In the genomic region with DNA sequence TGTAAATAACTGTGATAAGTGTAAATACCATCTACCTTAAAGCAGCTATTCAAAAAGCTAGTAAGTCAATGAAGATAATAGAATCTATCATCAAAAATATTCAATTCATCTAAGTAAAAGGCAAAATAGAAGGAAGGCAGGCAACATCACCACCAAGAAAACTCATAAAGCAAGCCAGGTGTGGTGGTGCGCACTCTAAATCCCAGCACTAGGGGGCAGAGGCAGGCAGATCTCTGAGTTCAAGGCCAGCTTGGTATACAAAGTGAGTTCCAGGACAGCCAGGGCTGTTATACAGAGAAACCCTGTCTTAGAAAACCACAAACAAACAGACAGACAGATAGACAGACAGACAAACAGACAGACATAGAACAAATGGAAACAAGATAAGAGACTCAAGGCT, we compare ENCODE assay signal across 16 mouse cellular contexts.
DNase-seq lines count a peak whose midpoint lies in the region; ATAC-seq and TF ChIP-seq lines count a peak whose summit lies in the region.
"Had no signal": no experiment of that assay in that cellular context is flagged by ENCODE, and none has a peak within 500 bp of the region (broad histone marks: within the 10 kb centered on the region; RNA-seq: fewer than 3 reads in every experiment).

No protein-coding gene starts in this region.

- ATAC-seq in heart, embryonic 13.5 days (ENCODE audit: extremely low read depth, insufficient number of reproducible peaks, low FRiP score, low TSS enrichment) = no peak
- no peak for ATAC-seq in heart, embryonic 11.5 days (replicated peaks; ENCODE audit: insufficient number of reproducible peaks, low FRiP score, low TSS enrichment)
- no peak for ATAC-seq in liver, embryonic 14.5 days (ENCODE audit: insufficient read depth)
- no peak for ATAC-seq in liver, embryonic 12.5 days
- ATAC-seq: inflammation-experienced regulatory T-cells, adult 6 months; midbrain, embryonic 13.5 days had no signal

- TF ChIP-seq CTCF in liver, embryonic 14.5 days (IDR thresholded peaks at IDR 0.05; ENCODE audit: low read depth) = peak; percentile 48
- peak; percentile 62 for TF ChIP-seq CTCF in E14TG2a.4 (conservative IDR thresholded peaks at IDR 0.05; ENCODE audit: low read length)
- peak; percentile 11; the same call in 1 of the 2 replicates for TF ChIP-seq CTCF in bone marrow, adult 2 months (IDR thresholded peaks at IDR 0.05; ENCODE audit: control insufficient read depth, insufficient read depth, low read length)

- no peaks in the 10 kb centered on the region for H3K27me3 ChIP-seq in heart, embryonic 13.5 days (replicated peaks)
- H3K27me3 ChIP-seq in heart, embryonic 11.5 days (ENCODE audit: control insufficient read depth, insufficient read depth, low read length) = no peaks in the 10 kb centered on the region
- no peaks in the 10 kb centered on the region for H3K27me3 ChIP-seq in liver, embryonic 14.5 days (ENCODE audit: control insufficient read depth, insufficient read depth, low read length)
- no peaks in the 10 kb centered on the region for H3K27me3 ChIP-seq in liver, embryonic 12.5 days (replicated peaks)
- H3K27me3 ChIP-seq in E14TG2a.4 (ENCODE audit: insufficient read depth, low read length) = peaks cover 12% of the 10 kb centered on the region
- H3K27me3 ChIP-seq: midbrain, embryonic 13.5 days had no signal

- no peak for TF ChIP-seq EP300 in liver, embryonic 14.5 days (IDR thresholded peaks at IDR 0.05; ENCODE audit: low read depth)

- H3K4me3 ChIP-seq in heart, embryonic 13.5 days = no peak overlapping the region
- H3K4me3 ChIP-seq in heart, embryonic 11.5 days (ENCODE audit: low read depth, low read length) = no peak overlapping the region
- no peak overlapping the region for H3K4me3 ChIP-seq in liver, embryonic 14.5 days (ENCODE audit: insufficient read depth in 1 of 2, low read depth in 2 of 2, low read length in 2 of 2)
- H3K4me3 ChIP-seq in liver, embryonic 12.5 days = no peak overlapping the region
- H3K4me3 ChIP-seq in E14TG2a.4 (replicated peaks; ENCODE audit: low read length) = no peak overlapping the region
- H3K4me3 ChIP-seq in bone marrow, adult 2 months (replicated peaks; ENCODE audit: control insufficient read depth, low read depth, low read length) = no peak overlapping the region
- H3K4me3 ChIP-seq: forebrain, embryonic 10.5 days; midbrain, embryonic 13.5 days had no signal

- WGBS in heart, embryonic 13.5 days = 100% methylated on average over 1 of the region's 1 CpGs
- WGBS in heart, embryonic 11.5 days (ENCODE audit: insufficient replicate concordance) = 92% methylated on average over 1 of the region's 1 CpGs
- 85% methylated on average over 1 of the region's 1 CpGs for WGBS in liver, embryonic 14.5 days (ENCODE audit: insufficient replicate concordance)
- WGBS in liver, embryonic 12.5 days (ENCODE audit: insufficient replicate concordance) = 97% methylated on average over 1 of the region's 1 CpGs
- 93% methylated on average over 1 of the region's 1 CpGs for WGBS in bone marrow, adult 2 months

- peaks cover 47% of the 10 kb centered on the region for H3K4me1 ChIP-seq in heart, embryonic 13.5 days
- peaks cover 11% of the 10 kb centered on the region for H3K4me1 ChIP-seq in heart, embryonic 11.5 days (ENCODE audit: control insufficient read depth, insufficient read depth, low read length)
- no peaks in the 10 kb centered on the region; a peak in 1 of 4 replicates for H3K4me1 ChIP-seq in liver, embryonic 14.5 days (replicated peaks; ENCODE audit: control insufficient read depth in 2 of 2, insufficient read depth in 2 of 2, low read length in 1 of 2)
- H3K4me1 ChIP-seq in liver, embryonic 12.5 days = no peaks in the 10 kb centered on the region
- peaks cover 6% of the 10 kb centered on the region; the same call in 1 of the 2 replicates for H3K4me1 ChIP-seq in E14TG2a.4 (replicated peaks; ENCODE audit: low read depth, low read length)
- H3K4me1 ChIP-seq in bone marrow, adult 2 months (ENCODE audit: control insufficient read depth, insufficient read depth, low read length) = no peaks in the 10 kb centered on the region; the same call in 1 of the 2 replicates

- no peaks in the 10 kb centered on the region for H3K36me3 ChIP-seq in heart, embryonic 13.5 days
- H3K36me3 ChIP-seq in heart, embryonic 11.5 days (ENCODE audit: control insufficient read depth, insufficient read depth, low read length) = no peaks in the 10 kb centered on the region
- no peaks in the 10 kb centered on the region for H3K36me3 ChIP-seq in liver, embryonic 14.5 days (replicated peaks; ENCODE audit: control insufficient read depth, insufficient read depth, low read depth)
- H3K36me3 ChIP-seq in liver, embryonic 12.5 days = no peaks in the 10 kb centered on the region
- no peaks in the 10 kb centered on the region for H3K36me3 ChIP-seq in E14TG2a.4 (ENCODE audit: insufficient read depth, low read length)
- H3K36me3 ChIP-seq: forebrain, embryonic 10.5 days; midbrain, embryonic 13.5 days had no signal

- no peak for DNase-seq in liver, embryonic 14.5 days (ENCODE audit: low read depth in 3 of 3, low spot score in 3 of 3)
- no peak for DNase-seq in retina, embryonic 14.5 days (ENCODE audit: low spot score)
- no peak for DNase-seq in ovary, adult 18-20 months (ENCODE audit: low spot score)
- DNase-seq: cerebellum, adult 11-12 months; heart, adult 18-20 months; left cerebral cortex, postnatal 4 days; right cerebral cortex, postnatal 25 days; thymus, adult 2 months had no signal

- H3K9me3 ChIP-seq in heart, embryonic 13.5 days = no peaks in the 10 kb centered on the region
- no peaks in the 10 kb centered on the region for H3K9me3 ChIP-seq in heart, embryonic 11.5 days (replicated peaks; ENCODE audit: control insufficient read depth, low read length)
- H3K9me3 ChIP-seq in liver, embryonic 14.5 days (ENCODE audit: control insufficient read depth, low read length) = no peaks in the 10 kb centered on the region
- no peaks in the 10 kb centered on the region for H3K9me3 ChIP-seq in liver, embryonic 12.5 days (replicated peaks)
- no peaks in the 10 kb centered on the region for H3K9me3 ChIP-seq in E14TG2a.4 (ENCODE audit: low read length)
- H3K9me3 ChIP-seq: forebrain, embryonic 10.5 days; midbrain, embryonic 13.5 days had no signal

- H3K4me2 ChIP-seq in heart, embryonic 13.5 days = no peak overlapping the region
- H3K4me2 ChIP-seq in heart, embryonic 11.5 days = no peak overlapping the region
- no peak overlapping the region for H3K4me2 ChIP-seq in liver, embryonic 14.5 days (ENCODE audit: low read depth)
- H3K4me2 ChIP-seq in liver, embryonic 12.5 days = no peak overlapping the region
- H3K4me2 ChIP-seq: midbrain, embryonic 13.5 days had no signal

- no peak for TF ChIP-seq POLR2A in bone marrow, adult 2 months (IDR thresholded peaks at IDR 0.05; ENCODE audit: borderline replicate concordance, control insufficient read depth, low read depth, low read length)

- H3K27ac ChIP-seq in heart, embryonic 13.5 days (replicated peaks) = 0 out of 2 replicates have a peak overlapping the region, but pooled peaks have one; percentile 12
- H3K27ac ChIP-seq in heart, embryonic 11.5 days (ENCODE audit: low read depth, low read length) = no peak overlapping the region
- H3K27ac ChIP-seq in liver, embryonic 14.5 days = no peak overlapping the region
- no peak overlapping the region for H3K27ac ChIP-seq in liver, embryonic 12.5 days
- no peak overlapping the region for H3K27ac ChIP-seq in bone marrow, adult 2 months (ENCODE audit: control insufficient read depth, insufficient read depth, low read depth, low read length, poor library complexity)
- H3K27ac ChIP-seq: forebrain, embryonic 10.5 days; midbrain, embryonic 13.5 days had no signal

- no peak overlapping the region for H3K9ac ChIP-seq in heart, embryonic 13.5 days
- H3K9ac ChIP-seq in heart, embryonic 11.5 days (ENCODE audit: low read depth, low read length) = no peak overlapping the region
- H3K9ac ChIP-seq in liver, embryonic 14.5 days (replicated peaks) = no peak overlapping the region
- no peak overlapping the region for H3K9ac ChIP-seq in liver, embryonic 12.5 days
- H3K9ac ChIP-seq: midbrain, embryonic 13.5 days had no signal

Comparison
In these comparisons a context has a peak if more than half of its experiments do, and no peak if none do; other contexts are left out.
1. CTCF ChIP-seq: peak in every context shown above with its lines; median percentile 62 in E14TG2a.4; 48 in liver, embryonic 14.5 days; 11 in bone marrow, adult 2 months.